Mouse (Mus musculus) lung, postnatal 0 days (tissue): ENCODE data around the gene Hspa12a. TPM values are rescaled to one million over a fixed set of nuclear protein-coding genes. Genes with fewer than 3 reads are reported as not detected.

Experiments used
- ATAC-seq: fragments of 200-750 bp; cut with Nextera tagmentation; 2 replicates; pipeline ENCODE4 v1.8.0; 2017; ENCODE audit warnings: moderate library complexity
- DNase-seq: peaks from one replicate; pipeline ENCODE4 v3.0.0-alpha.2; 2016; ENCODE audit warnings: low spot score
- H3K27ac ChIP-seq: fragments of 300-500 bp; sonication (generic); 2 replicates; pipeline ENCODE4 v1.5.1; 2014; ENCODE audit warnings: antibody characterized with exemption, mild to moderate bottlenecking, low read length, mixed read lengths
- H3K27me3 ChIP-seq: fragments of 300-500 bp; sonication (generic); replicated peaks from 2 replicates; pipeline ENCODE4 v1.6.1; 2014; ENCODE audit warnings: low read length, mixed read lengths; ENCODE audit not compliant: insufficient read depth
- H3K36me3 ChIP-seq: fragments of 300-500 bp; sonication (generic); 2 replicates; pipeline ENCODE4 v1.6.1; 2014; ENCODE audit warnings: low read length, mixed read lengths; ENCODE audit not compliant: insufficient read depth
- H3K4me1 ChIP-seq: fragments of 300-500 bp; sonication (generic); 2 replicates; pipeline ENCODE4 v1.6.1; 2014; ENCODE audit warnings: antibody characterized with exemption, low read depth, low read length, mixed read lengths; ENCODE audit not compliant: insufficient read depth
- H3K4me2 ChIP-seq: fragments of 300-500 bp; sonication (generic); replicated peaks from 2 replicates; pipeline ENCODE4 v1.6.1; 2014; ENCODE audit warnings: low read depth, mild to moderate bottlenecking, low read length, moderate library complexity, mixed read lengths
- H3K4me3 ChIP-seq: fragments of 300-500 bp; sonication (generic); 2 replicates; pipeline ENCODE4 v1.5.1; 2014; ENCODE audit warnings: low read depth, low read length
- H3K9ac ChIP-seq: fragments of 300-500 bp; sonication (generic); replicated peaks from 2 replicates; pipeline ENCODE4 v1.6.1; 2014; ENCODE audit warnings: low read depth, mild to moderate bottlenecking
- H3K9me3 ChIP-seq: fragments of 300-500 bp; sonication (generic); 2 replicates; pipeline ENCODE4 v1.6.1; 2016; ENCODE audit warnings: low read length, mixed read lengths
- CTCF ChIP-seq: IDR thresholded peaks from 2 replicates; pipeline ENCODE4 v1.5.1; 2016; ENCODE audit warnings: antibody characterized with exemption, mild to moderate bottlenecking
- EP300 ChIP-seq: IDR thresholded peaks from 2 replicates; pipeline ENCODE4 v1.6.1; 2016; ENCODE audit warnings: antibody characterized with exemption, mild to moderate bottlenecking, control low read depth
- WGBS: fragments of 180-500 bp; shearing (Covaris S2); extraction: QIAGEN DNeasy Blood & Tissue Kit; methylation state at CpG from one replicate; pipeline ENCODE4 v1.1.7; 2014; 5-methylcytosine and 5-hydroxymethylcytosine counted together
- polyA plus RNA-seq: library from polyadenylated mRNA; unstranded; fragments of >200 nt; fragmentation: Nextera tagmentation; extraction: Ambion mirVana; gene quantifications from 2 replicates; pipeline ENCODE4 v1.2.1, GENCODE M21; 2015

The Hspa12a gene
- polyA plus RNA-seq, 1 experiment from 2014 or later = 3.3 TPM

- no peak for ATAC-seq
- 74% methylated on average over 11 of the region's 11 CpGs for WGBS
- TF ChIP-seq EP300 (no peak), CTCF (no peak)
- Histone ChIP-seq H3K4me3 (no peak overlapping the region), H3K9ac (no peak overlapping the region), H3K4me2 (no peak overlapping the region), H3K36me3 (no peaks in the 10 kb centered on the region), H3K4me1 (no peaks in the 10 kb centered on the region), H3K9me3 (no peaks in the 10 kb centered on the region), H3K27me3 (no peaks in the 10 kb centered on the region), H3K27ac (no peak overlapping the region)
- DNase-seq = no peak
Measured at GRCm38 (mm10) chr19:58975216-58975863, 31.9 kb upstream of the Hspa12a start.

GRCm38 (mm10) chr19:58974126-58974525 lies 30.7 kb upstream of the Hspa12a start:
- Histone ChIP-seq H3K27me3 (no peaks in the 10 kb centered on the region), H3K4me2 (no peak overlapping the region), H3K36me3 (no peaks in the 10 kb centered on the region), H3K4me3 (no peak overlapping the region), H3K27ac (no peak overlapping the region), H3K4me1 (no peaks in the 10 kb centered on the region), H3K9ac (no peak overlapping the region), H3K9me3 (no peaks in the 10 kb centered on the region)
- WGBS = 91% methylated on average over 8 of the region's 8 CpGs
- no peak for TF ChIP-seq EP300
- TF ChIP-seq CTCF = no peak
- no peak for ATAC-seq
- DNase-seq = no peak

- ATAC-seq (no peak), DNase-seq (no peak)
- Histone ChIP-seq H3K36me3 (no peaks in the 10 kb centered on the region), H3K4me1 (no peaks in the 10 kb centered on the region), H3K27ac (no peak overlapping the region), H3K9me3 (no peaks in the 10 kb centered on the region), H3K9ac (no peak overlapping the region), H3K4me2 (no peak overlapping the region), H3K27me3 (no peaks in the 10 kb centered on the region; the same call in 1 of the 2 replicates), H3K4me3 (no peak overlapping the region)
- TF ChIP-seq CTCF (no peak), EP300 (no peak)
- WGBS = 64% methylated on average over 13 of the region's 13 CpGs
Measured at GRCm38 (mm10) chr19:58970826-58971225, 27.4 kb upstream of the Hspa12a start.

GRCm38 (mm10) chr19:58968731-58969506 lies 25.5 kb upstream of the Hspa12a start:
- H3K4me2 ChIP-seq = no peak overlapping the region
- TF ChIP-seq EP300 = no peak
- TF ChIP-seq CTCF = no peak
- H3K36me3 ChIP-seq = no peaks in the 10 kb centered on the region
- no peak overlapping the region for H3K4me3 ChIP-seq
- no peaks in the 10 kb centered on the region for H3K9me3 ChIP-seq
- H3K27me3 ChIP-seq = no peaks in the 10 kb centered on the region; the same call in 1 of the 2 replicates
- DNase-seq = no peak
- no peak overlapping the region for H3K9ac ChIP-seq
- 21% methylated on average over 15 of the region's 15 CpGs for WGBS
- H3K27ac ChIP-seq = no peak overlapping the region
- ATAC-seq = no peak
- H3K4me1 ChIP-seq = no peaks in the 10 kb centered on the region

- Histone ChIP-seq H3K9ac (no peak overlapping the region), H3K9me3 (no peaks in the 10 kb centered on the region), H3K4me2 (no peak overlapping the region), H3K27ac (no peak overlapping the region), H3K36me3 (no peaks in the 10 kb centered on the region), H3K27me3 (no peaks in the 10 kb centered on the region), H3K4me1 (no peaks in the 10 kb centered on the region), H3K4me3 (no peak overlapping the region)
- ATAC-seq (no peak), DNase-seq (no peak)
- no peak for TF ChIP-seq CTCF
- TF ChIP-seq EP300 = no peak
- 67% methylated on average over 8 of the region's 8 CpGs for WGBS
Measured at GRCm38 (mm10) chr19:58963011-58963410, 19.6 kb upstream of the Hspa12a start.

- Histone ChIP-seq H3K4me2 (no peak overlapping the region), H3K27ac (no peak overlapping the region), H3K27me3 (0 out of 2 replicates have a peak, but pooled peaks cover 3% of the 10 kb centered on the region), H3K4me3 (no peak overlapping the region), H3K4me1 (no peaks in the 10 kb centered on the region), H3K36me3 (no peaks in the 10 kb centered on the region), H3K9ac (no peak overlapping the region), H3K9me3 (no peaks in the 10 kb centered on the region)
- no peak for TF ChIP-seq EP300
- TF ChIP-seq CTCF = no peak
- DNase-seq (no peak), ATAC-seq (no peak)
- 83% methylated on average over 8 of the region's 8 CpGs for WGBS
Measured at GRCm38 (mm10) chr19:58954779-58955178, 11.3 kb upstream of the Hspa12a start.
